Mouse (Mus musculus) MN1 (cell line): ENCODE measurements around the gene Sapcd1.

Experiments
- DNase-seq: peaks from one replicate; pipeline ENCODE4 v3.0.0-alpha.2; 2016; ENCODE audit warnings: low spot score

The Sapcd1 gene

GRCm38 (mm10) chr17:35029691-35030532 lies 2.1 kb upstream of the Sapcd1 start:
- DNase-seq: no peak

GRCm38 (mm10) chr17:35028315-35028714 lies 499 bp upstream of the Sapcd1 start:
- DNase-seq: no peak

- DNase-seq: no peak
Measured at GRCm38 (mm10) chr17:35026206-35026605, 1.6 kb downstream of the Sapcd1 start.

GRCm38 (mm10) chr17:35024691-35025488 lies 2.9 kb downstream of the Sapcd1 start:
- DNase-seq: no peak

- DNase-seq: no peak
Measured at GRCm38 (mm10) chr17:35024261-35024660, 3.6 kb downstream of the Sapcd1 start.

- DNase-seq: no peak
Measured at GRCm38 (mm10) chr17:35023756-35024155, 4.1 kb downstream of the Sapcd1 start.

- no peak for DNase-seq
Measured at GRCm38 (mm10) chr17:35023221-35023620, 4.6 kb downstream of the Sapcd1 start.

- no peak for DNase-seq
Measured at GRCm38 (mm10) chr17:35022541-35023060, 5.2 kb downstream of the Sapcd1 start.

GRCm38 (mm10) chr17:35021842-35022477 lies 5.9 kb downstream of the Sapcd1 start:
- DNase-seq: peak; percentile 55

GRCm38 (mm10) chr17:35021163-35021808 lies 6.5 kb downstream of the Sapcd1 start:
- peak; percentile 89 for DNase-seq

- no peak for DNase-seq
Measured at GRCm38 (mm10) chr17:35020551-35020950, 7.3 kb downstream of the Sapcd1 start.

GRCm38 (mm10) chr17:35019894-35020293 lies 7.9 kb downstream of the Sapcd1 start:
- no peak for DNase-seq

GRCm38 (mm10) chr17:35018171-35018570 lies 9.6 kb downstream of the Sapcd1 start:
- no peak for DNase-seq

GRCm38 (mm10) chr17:35017706-35018030 lies 10.1 kb downstream of the Sapcd1 start:
- DNase-seq: no peak

GRCm38 (mm10) chr17:35016791-35017705 lies 10.8 kb downstream of the Sapcd1 start:
- no peak for DNase-seq

- DNase-seq: peak; percentile 94
Measured at GRCm38 (mm10) chr17:35016376-35016775, 11.4 kb downstream of the Sapcd1 start, which contains the start of gene Vwa7. Vwa7 (plus strand) TSS chr17:35016579.

GRCm38 (mm10) chr17:35015296-35015695 lies 12.5 kb downstream of the Sapcd1 start:
- no peak for DNase-seq

- DNase-seq: no peak
Measured at GRCm38 (mm10) chr17:35013221-35013620, 14.6 kb downstream of the Sapcd1 start.

- no peak for DNase-seq
Measured at GRCm38 (mm10) chr17:35012430-35012829, 15.4 kb downstream of the Sapcd1 start.

GRCm38 (mm10) chr17:35011440-35011839 lies 16.4 kb downstream of the Sapcd1 start:
- no peak for DNase-seq

GRCm38 (mm10) chr17:35009586-35009985 lies 18.2 kb downstream of the Sapcd1 start:
- no peak for DNase-seq
